ENCODE assay signal across 19 mouse cellular contexts in genomic region chr5:86962849-86963248, GRCm38 (mm10). TPM values are rescaled to one million over a fixed set of nuclear protein-coding genes. Genes with fewer than 3 reads are reported as not detected.
"Had no signal": no experiment of that assay in that cellular context is flagged by ENCODE, and none has a peak within 500 bp of the region (broad histone marks: within the 10 kb centered on the region; RNA-seq: fewer than 3 reads in every experiment).

No protein-coding gene starts in this region.

RNA-seq across cellular contexts. Expression of gene Ugt2b1, which starts 36.5 kb away (rescaled TPM):
- polyA plus RNA-seq: cortical plate, adult 2 months; embryonic facial prominence, embryonic 10.5 days; embryonic facial prominence, embryonic 11.5 days; embryonic facial prominence, embryonic 12.5 days; embryonic facial prominence, embryonic 13.5 days; embryonic facial prominence, embryonic 14.5 days; embryonic facial prominence, embryonic 15.5 days; erythroblast, embryonic 14.5 days; forebrain, embryonic 10.5 days; forebrain, embryonic 11.5 days; forebrain, embryonic 12.5 days; forebrain, embryonic 13.5 days; forebrain, embryonic 14.5 days; forebrain, embryonic 15.5 days; forebrain, embryonic 16.5 days; forebrain, postnatal 0 days; frontal cortex, adult 2 months; heart, adult 2 months had no signal

RNA-seq across cellular contexts. Expression of gene Ugt2b35, which starts 37.8 kb away (rescaled TPM):
- polyA plus RNA-seq: cortical plate, adult 2 months; embryonic facial prominence, embryonic 10.5 days; embryonic facial prominence, embryonic 11.5 days; embryonic facial prominence, embryonic 12.5 days; embryonic facial prominence, embryonic 13.5 days; embryonic facial prominence, embryonic 14.5 days; embryonic facial prominence, embryonic 15.5 days; erythroblast, embryonic 14.5 days; forebrain, embryonic 10.5 days; forebrain, embryonic 11.5 days; forebrain, embryonic 12.5 days; forebrain, embryonic 13.5 days; forebrain, embryonic 14.5 days; forebrain, embryonic 15.5 days; forebrain, embryonic 16.5 days; forebrain, postnatal 0 days; frontal cortex, adult 2 months; gonadal fat pad, adult 2 months; heart, adult 2 months had no signal

RNA-seq across cellular contexts. Expression of gene Ugt2b34, which starts 56.1 kb away (rescaled TPM):
- polyA plus RNA-seq: cortical plate, adult 2 months; embryonic facial prominence, embryonic 11.5 days; embryonic facial prominence, embryonic 12.5 days; embryonic facial prominence, embryonic 14.5 days; erythroblast, embryonic 14.5 days; forebrain, embryonic 10.5 days; forebrain, embryonic 11.5 days; forebrain, embryonic 12.5 days; forebrain, embryonic 13.5 days; forebrain, embryonic 14.5 days; forebrain, embryonic 15.5 days; forebrain, embryonic 16.5 days; forebrain, postnatal 0 days; frontal cortex, adult 2 months; gonadal fat pad, adult 2 months had no signal
